Mouse (Mus musculus) CD4-positive, CD25-positive, alpha-beta regulatory T cell (primary cell): ENCODE measurements around the gene Olfr419. TPM values are rescaled to one million over a fixed set of nuclear protein-coding genes. Genes with fewer than 3 reads are reported as not detected.

Experiments used
- polyA plus RNA-seq: library from polyadenylated mRNA; unstranded; fragments of 100-300 nt; shearing (Covaris generic); gene quantifications from one replicate; pipeline ENCODE4 v1.2.1, GENCODE M21; 2017

Olfr419 gene
- not detected for polyA plus RNA-seq

GRCm38 (mm10) chr1:174251961-174252360 is at the start of gene Olfr419:
Gene Olfr419, minus strand, starts transcription at chr1:174252061.

Other genes with a start within 250 kb of the Olfr419 start
- gene Ifi205, start 220.3 kb downstream of the Olfr419 start, polyA plus RNA-seq: 0.24 TPM
- gene Olfr433, start 211.4 kb downstream of the Olfr419 start, polyA plus RNA-seq: 0.07 TPM
- 0.24 TPM for gene Olfr432, start 202.9 kb downstream of the Olfr419 start, polyA plus RNA-seq
- not detected for gene Olfr430, start 185.5 kb downstream of the Olfr419 start, polyA plus RNA-seq
- gene Olfr429, start 167.7 kb downstream of the Olfr419 start, polyA plus RNA-seq: not detected
- not detected for gene Olfr427, start 155.2 kb downstream of the Olfr419 start, polyA plus RNA-seq
- not detected for gene Olfr231, start 130.9 kb downstream of the Olfr419 start, polyA plus RNA-seq
- not detected for gene Olfr424, start 120.5 kb downstream of the Olfr419 start, polyA plus RNA-seq
- gene Olfr420, start 96.4 kb downstream of the Olfr419 start, polyA plus RNA-seq: not detected
- gene Spta1, start 79.3 kb downstream of the Olfr419 start, polyA plus RNA-seq: not detected
- not detected for gene Mptx1, start 78.5 kb upstream of the Olfr419 start, polyA plus RNA-seq
- gene Olfr417, start 113.1 kb upstream of the Olfr419 start, polyA plus RNA-seq: not detected
- gene Olfr248, start 139.0 kb upstream of the Olfr419 start, polyA plus RNA-seq: not detected
- gene Olfr414, start 172.0 kb upstream of the Olfr419 start, polyA plus RNA-seq: not detected
- gene Olfr220, start 190.0 kb upstream of the Olfr419 start, polyA plus RNA-seq: not detected
- gene Fmn2, start 249.8 kb upstream of the Olfr419 start, polyA plus RNA-seq: not detected